8 mouse cellular contexts compared by ENCODE assay signal in the genomic region with DNA sequence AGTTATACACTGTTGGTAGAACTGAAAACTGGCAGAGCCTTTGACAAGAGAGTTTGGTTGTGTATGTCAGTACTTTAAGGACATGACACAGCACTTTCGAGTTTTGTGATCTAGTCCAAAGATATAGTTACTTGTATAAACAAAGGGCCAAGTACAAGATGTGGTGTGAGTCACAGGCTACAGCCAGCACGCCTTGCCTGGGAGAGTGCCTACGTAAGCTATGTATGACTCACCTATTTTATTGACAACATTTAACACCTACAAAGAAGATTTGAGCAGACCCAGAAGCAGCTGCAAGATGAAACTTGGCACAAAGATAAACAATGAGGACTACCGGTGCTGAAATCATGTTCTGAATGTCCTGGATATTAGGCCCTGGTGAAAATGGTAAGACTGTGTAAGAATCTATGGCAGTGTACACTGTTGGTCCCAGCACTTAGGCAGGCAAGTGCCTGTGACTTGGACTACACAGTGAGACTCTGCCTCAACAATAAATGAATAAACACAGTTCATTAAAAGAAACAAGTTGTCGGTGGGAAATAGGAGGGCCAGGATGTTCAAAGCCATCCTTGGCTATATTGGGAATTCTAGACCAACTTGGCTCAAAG. TPM values are rescaled to one million over a fixed set of nuclear protein-coding genes. Genes with fewer than 3 reads are reported as not detected.
A peak's percentile ranks its signal among the peaks of the same experiment; 100 is the strongest.
DNase-seq lines count a peak whose midpoint lies in the region; ATAC-seq and TF ChIP-seq lines count a peak whose summit lies in the region.
"Had no signal": no experiment of that assay in that cellular context is flagged by ENCODE, and none has a peak within 500 bp of the region (broad histone marks: within the 10 kb centered on the region; RNA-seq: fewer than 3 reads in every experiment).

No protein-coding gene starts in this region.

- H3K9ac ChIP-seq in midbrain, embryonic 11.5 days (ENCODE audit: low read length), result no peak overlapping the region
- H3K9ac ChIP-seq in midbrain, embryonic 14.5 days (replicated peaks; ENCODE audit: low read length), result no peak overlapping the region
- no peak overlapping the region for H3K9ac ChIP-seq in intestine, embryonic 15.5 days
- no peak overlapping the region for H3K9ac ChIP-seq in stomach, postnatal 0 days (ENCODE audit: low read length)
- no peak overlapping the region for H3K9ac ChIP-seq in forebrain, embryonic 11.5 days (ENCODE audit: low read length)

- H3K4me1 ChIP-seq in midbrain, embryonic 11.5 days (ENCODE audit: control insufficient read depth, insufficient read depth, low read length), result no peaks in the 10 kb centered on the region
- H3K4me1 ChIP-seq in midbrain, embryonic 14.5 days (ENCODE audit: control insufficient read depth, insufficient read depth, low read length), result no peaks in the 10 kb centered on the region
- H3K4me1 ChIP-seq in intestine, embryonic 15.5 days (replicated peaks), result no peaks in the 10 kb centered on the region
- H3K4me1 ChIP-seq in stomach, postnatal 0 days (replicated peaks; ENCODE audit: control insufficient read depth, insufficient read depth), result no peaks in the 10 kb centered on the region
- H3K4me1 ChIP-seq in forebrain, embryonic 11.5 days (replicated peaks; ENCODE audit: control insufficient read depth, insufficient read depth, low read length), result no peaks in the 10 kb centered on the region

- TF ChIP-seq EP300 in stomach, postnatal 0 days (optimal IDR thresholded peaks at IDR 0.05), result no peak

- TF ChIP-seq CTCF in stomach, postnatal 0 days (IDR thresholded peaks at IDR 0.05; ENCODE audit: low read depth), result no peak

- DNase-seq in midbrain, embryonic 11.5 days (ENCODE audit: low spot score, missing footprints), result peak; percentile 31
- DNase-seq in midbrain, embryonic 14.5 days, result no peak
- peak; percentile 5 for DNase-seq in T-cell, adult 2 months (ENCODE audit: low spot score)
- peak; percentile 55 for DNase-seq in stomach, postnatal 0 days (ENCODE audit: low spot score)
- DNase-seq in spleen, adult 18-20 months, result no peak
- DNase-seq in forebrain, embryonic 11.5 days (ENCODE audit: low spot score), result no peak
- DNase-seq: kidney, postnatal 10 days had no signal

- ATAC-seq in midbrain, embryonic 11.5 days (ENCODE audit: low FRiP score), result no peak
- no peak for ATAC-seq in midbrain, embryonic 14.5 days (ENCODE audit: low FRiP score, low TSS enrichment)
- peak; percentile 98 for ATAC-seq in intestine, embryonic 15.5 days
- ATAC-seq in stomach, postnatal 0 days (ENCODE audit: low FRiP score, low TSS enrichment), result peak; percentile 98
- no peak for ATAC-seq in forebrain, embryonic 11.5 days (replicated peaks; ENCODE audit: low FRiP score)

- no peaks in the 10 kb centered on the region for H3K27me3 ChIP-seq in midbrain, embryonic 11.5 days (ENCODE audit: control insufficient read depth, insufficient read depth, low read length)
- H3K27me3 ChIP-seq in midbrain, embryonic 14.5 days (ENCODE audit: control insufficient read depth, insufficient read depth, low read length), result no peaks in the 10 kb centered on the region
- no peaks in the 10 kb centered on the region for H3K27me3 ChIP-seq in intestine, embryonic 15.5 days (replicated peaks)
- no peaks in the 10 kb centered on the region for H3K27me3 ChIP-seq in stomach, postnatal 0 days (ENCODE audit: control insufficient read depth, insufficient read depth, low read length)
- H3K27me3 ChIP-seq in forebrain, embryonic 11.5 days (ENCODE audit: control insufficient read depth, insufficient read depth, low read length), result no peaks in the 10 kb centered on the region

- H3K4me2 ChIP-seq in midbrain, embryonic 11.5 days, result no peak overlapping the region
- no peak overlapping the region for H3K4me2 ChIP-seq in midbrain, embryonic 14.5 days (ENCODE audit: low read length)
- H3K4me2 ChIP-seq in intestine, embryonic 15.5 days (replicated peaks), result no peak overlapping the region
- no peak overlapping the region for H3K4me2 ChIP-seq in stomach, postnatal 0 days (replicated peaks; ENCODE audit: low read depth)
- no peak overlapping the region for H3K4me2 ChIP-seq in forebrain, embryonic 11.5 days (ENCODE audit: low read depth, low read length, severe bottlenecking)

- no peak overlapping the region for H3K27ac ChIP-seq in midbrain, embryonic 11.5 days (ENCODE audit: low read depth, low read length)
- no peak overlapping the region for H3K27ac ChIP-seq in midbrain, embryonic 14.5 days (replicated peaks; ENCODE audit: low read depth, low read length)
- no peak overlapping the region for H3K27ac ChIP-seq in intestine, embryonic 15.5 days
- H3K27ac ChIP-seq in stomach, postnatal 0 days (replicated peaks), result no peak overlapping the region
- H3K27ac ChIP-seq in forebrain, embryonic 11.5 days (ENCODE audit: low read depth, low read length), result no peak overlapping the region

- 91% methylated on average over 5 of the region's 5 CpGs for WGBS in midbrain, embryonic 11.5 days
- 92% methylated on average over 5 of the region's 5 CpGs for WGBS in midbrain, embryonic 14.5 days
- 21% methylated on average over 5 of the region's 5 CpGs for WGBS in intestine, embryonic 15.5 days
- WGBS in stomach, postnatal 0 days, result 16% methylated on average over 5 of the region's 5 CpGs
- WGBS in forebrain, embryonic 11.5 days, result 88% methylated on average over 5 of the region's 5 CpGs

- no peaks in the 10 kb centered on the region for H3K36me3 ChIP-seq in midbrain, embryonic 11.5 days (ENCODE audit: control insufficient read depth, insufficient read depth, low read length)
- H3K36me3 ChIP-seq in midbrain, embryonic 14.5 days (ENCODE audit: control insufficient read depth, insufficient read depth, low read length), result no peaks in the 10 kb centered on the region
- no peaks in the 10 kb centered on the region for H3K36me3 ChIP-seq in intestine, embryonic 15.5 days
- no peaks in the 10 kb centered on the region for H3K36me3 ChIP-seq in stomach, postnatal 0 days (ENCODE audit: control insufficient read depth, insufficient read depth, low read length)
- H3K36me3 ChIP-seq in forebrain, embryonic 11.5 days (ENCODE audit: control insufficient read depth, insufficient read depth, low read length), result no peaks in the 10 kb centered on the region

- H3K9me3 ChIP-seq in midbrain, embryonic 11.5 days (ENCODE audit: control insufficient read depth, low read length), result no peaks in the 10 kb centered on the region
- no peaks in the 10 kb centered on the region for H3K9me3 ChIP-seq in midbrain, embryonic 14.5 days (ENCODE audit: control insufficient read depth, low read length)
- no peaks in the 10 kb centered on the region for H3K9me3 ChIP-seq in intestine, embryonic 15.5 days
- H3K9me3 ChIP-seq in stomach, postnatal 0 days (ENCODE audit: control insufficient read depth, low read length), result no peaks in the 10 kb centered on the region
- no peaks in the 10 kb centered on the region for H3K9me3 ChIP-seq in forebrain, embryonic 11.5 days (ENCODE audit: control insufficient read depth, low read length)

- H3K4me3 ChIP-seq in midbrain, embryonic 11.5 days (ENCODE audit: low read depth, low read length), result no peak overlapping the region
- H3K4me3 ChIP-seq in midbrain, embryonic 14.5 days (replicated peaks; ENCODE audit: low read depth, low read length), result no peak overlapping the region
- H3K4me3 ChIP-seq in intestine, embryonic 15.5 days (replicated peaks), result no peak overlapping the region
- no peak overlapping the region for H3K4me3 ChIP-seq in stomach, postnatal 0 days (ENCODE audit: low read depth, low read length)
- H3K4me3 ChIP-seq in forebrain, embryonic 11.5 days (ENCODE audit: low read depth, low read length), result no peak overlapping the region

RNA-seq across cellular contexts. Expression of gene Gpcpd1, which starts 26.2 kb away (rescaled TPM):
- 41.7 and 50.4 TPM in 2 replicates for polyA plus RNA-seq in midbrain, embryonic 11.5 days (2014; fragmentation: Nextera tagmentation; extraction: Ambion mirVana)
- polyA plus RNA-seq in midbrain, embryonic 14.5 days (2014; fragmentation: Nextera tagmentation; extraction: Ambion mirVana), result 87.5 and 104 TPM in 2 replicates
- 22.3 and 28.8 TPM in 2 replicates for polyA plus RNA-seq in intestine, embryonic 15.5 days (2015; fragmentation: Nextera tagmentation; extraction: Ambion mirVana)
- polyA plus RNA-seq in stomach, postnatal 0 days (2015; fragmentation: Nextera tagmentation; extraction: Ambion mirVana), result 29.7 and 29.9 TPM in 2 replicates
- 41.9 and 49.4 TPM in 2 replicates for polyA plus RNA-seq in forebrain, embryonic 11.5 days (2014; fragmentation: Nextera tagmentation; extraction: Ambion mirVana)

Comparison
In these comparisons a context has a peak if more than half of its experiments do, and no peak if none do; other contexts are left out.
1. DNase-seq: peak in midbrain, embryonic 11.5 days (single experiment), T-cell, adult 2 months (single experiment) and stomach, postnatal 0 days (single experiment); none in midbrain, embryonic 14.5 days (single experiment), spleen, adult 18-20 months (0 of 2) and forebrain, embryonic 11.5 days (single experiment).
2. ATAC-seq: peak in intestine, embryonic 15.5 days (single experiment) and stomach, postnatal 0 days (single experiment); none in midbrain, embryonic 11.5 days (single experiment), midbrain, embryonic 14.5 days (single experiment) and forebrain, embryonic 11.5 days (single experiment).